24 mouse cellular contexts compared by ENCODE assay signal in the genomic region with DNA sequence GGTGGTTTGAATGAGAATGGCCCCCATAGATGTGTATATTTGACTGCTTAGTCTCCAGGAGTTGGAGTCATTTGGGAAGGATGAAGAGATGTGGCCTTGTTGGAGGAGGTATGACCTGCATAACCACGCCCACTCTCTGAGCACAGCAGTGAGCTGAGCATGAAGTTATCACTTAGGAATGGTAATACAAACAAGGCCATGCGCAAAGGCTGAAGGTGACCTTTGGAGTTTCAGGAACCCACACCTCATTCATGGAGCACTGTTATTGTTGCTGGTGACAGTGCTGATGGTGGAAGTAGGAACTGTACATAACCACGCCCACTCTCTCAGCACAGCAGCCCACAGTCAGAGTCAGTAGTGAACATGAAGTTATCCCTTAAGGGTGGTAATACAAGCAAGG.
A peak's percentile ranks its signal among the peaks of the same experiment; 100 is the strongest.
DNase-seq lines count a peak whose midpoint lies in the region; ATAC-seq and TF ChIP-seq lines count a peak whose summit lies in the region.
"Had no signal": no experiment of that assay in that cellular context is flagged by ENCODE, and none has a peak within 500 bp of the region (broad histone marks: within the 10 kb centered on the region; RNA-seq: fewer than 3 reads in every experiment).

No protein-coding gene starts in this region.

- TF ChIP-seq CTCF in hindbrain, postnatal 0 days (IDR thresholded peaks at IDR 0.05; ENCODE audit: low read depth) = no peak

- no peaks in the 10 kb centered on the region for H3K36me3 ChIP-seq in ES-E14 (ENCODE audit: control insufficient read depth, insufficient read depth, low read length, poor library complexity, severe bottlenecking)
- no peaks in the 10 kb centered on the region for H3K36me3 ChIP-seq in stomach, embryonic 15.5 days
- no peaks in the 10 kb centered on the region for H3K36me3 ChIP-seq in hindbrain, postnatal 0 days (ENCODE audit: insufficient read depth, low read length)
- H3K36me3 ChIP-seq: embryonic facial prominence, embryonic 12.5 days; embryonic facial prominence, embryonic 15.5 days; forebrain, embryonic 15.5 days; G1E; heart, embryonic 10.5 days; hindbrain, embryonic 12.5 days; hindbrain, embryonic 15.5 days had no signal

- no peak overlapping the region for H3K27ac ChIP-seq in ES-E14 (ENCODE audit: insufficient read depth, low read depth, low read length, poor library complexity, severe bottlenecking)
- H3K27ac ChIP-seq in stomach, embryonic 15.5 days = no peak overlapping the region
- no peak overlapping the region for H3K27ac ChIP-seq in hindbrain, postnatal 0 days
- H3K27ac ChIP-seq: embryonic facial prominence, embryonic 12.5 days; embryonic facial prominence, embryonic 15.5 days; forebrain, embryonic 15.5 days; heart, adult 2 months; heart, embryonic 10.5 days; hindbrain, embryonic 12.5 days; hindbrain, embryonic 15.5 days had no signal

- H3K4me2 ChIP-seq in stomach, embryonic 15.5 days = no peak overlapping the region
- no peak overlapping the region for H3K4me2 ChIP-seq in hindbrain, postnatal 0 days (ENCODE audit: low read depth, low read length)
- H3K4me2 ChIP-seq: embryonic facial prominence, embryonic 12.5 days; embryonic facial prominence, embryonic 15.5 days; forebrain, embryonic 15.5 days; hindbrain, embryonic 12.5 days; hindbrain, embryonic 15.5 days had no signal

- H3K4me1 ChIP-seq in ES-E14 (ENCODE audit: control insufficient read depth in 2 of 2, insufficient read depth in 2 of 2, low read length in 2 of 2, poor library complexity in 1 of 2) = 0 out of 4 replicates have a peak, but pooled peaks cover 0 to 2% of the 10 kb centered on the region in 2 experiments
- no peaks in the 10 kb centered on the region for H3K4me1 ChIP-seq in stomach, embryonic 15.5 days
- H3K4me1 ChIP-seq in hindbrain, postnatal 0 days (ENCODE audit: insufficient read depth, low read length) = no peaks in the 10 kb centered on the region
- H3K4me1 ChIP-seq: embryonic facial prominence, embryonic 12.5 days; embryonic facial prominence, embryonic 15.5 days; forebrain, embryonic 15.5 days; heart, embryonic 10.5 days; hindbrain, embryonic 15.5 days had no signal

- 83% methylated on average over 3 of the region's 3 CpGs for WGBS in stomach, embryonic 15.5 days
- 95% methylated on average over 3 of the region's 3 CpGs for WGBS in hindbrain, postnatal 0 days

- no peaks in the 10 kb centered on the region for H3K9me3 ChIP-seq in ES-E14 (ENCODE audit: control insufficient read depth, insufficient read depth, low read depth, low read length)
- no peaks in the 10 kb centered on the region for H3K9me3 ChIP-seq in stomach, embryonic 15.5 days
- H3K9me3 ChIP-seq in hindbrain, postnatal 0 days (ENCODE audit: low read length) = no peaks in the 10 kb centered on the region
- H3K9me3 ChIP-seq: embryonic facial prominence, embryonic 12.5 days; embryonic facial prominence, embryonic 15.5 days; forebrain, embryonic 15.5 days; G1E; heart, embryonic 10.5 days; hindbrain, embryonic 12.5 days; hindbrain, embryonic 15.5 days had no signal

- no peak overlapping the region for H3K9ac ChIP-seq in ES-E14 (ENCODE audit: insufficient read depth, low read depth, low read length, poor library complexity, severe bottlenecking)
- no peak overlapping the region for H3K9ac ChIP-seq in stomach, embryonic 15.5 days
- H3K9ac ChIP-seq in hindbrain, postnatal 0 days (replicated peaks; ENCODE audit: low read length) = no peak overlapping the region
- H3K9ac ChIP-seq: embryonic facial prominence, embryonic 12.5 days; embryonic facial prominence, embryonic 15.5 days; forebrain, embryonic 15.5 days; hindbrain, embryonic 12.5 days; hindbrain, embryonic 15.5 days had no signal

- no peak overlapping the region for H3K4me3 ChIP-seq in ES-E14 (ENCODE audit: insufficient read depth in 1 of 2, low read depth in 1 of 2, low read length in 2 of 2, poor library complexity in 1 of 2, severe bottlenecking in 1 of 2)
- H3K4me3 ChIP-seq in stomach, embryonic 15.5 days (replicated peaks) = no peak overlapping the region
- no peak overlapping the region for H3K4me3 ChIP-seq in hindbrain, postnatal 0 days (ENCODE audit: low read length)
- H3K4me3 ChIP-seq: embryonic facial prominence, embryonic 12.5 days; embryonic facial prominence, embryonic 15.5 days; forebrain, embryonic 15.5 days; heart, adult 2 months; heart, embryonic 10.5 days; hindbrain, embryonic 12.5 days; hindbrain, embryonic 15.5 days had no signal

- in situ Hi-C loops in ES-E14 (cut with MboI; ENCODE audit: low sequenced_read_pairs in 2 of 2, unreplicated experiment in 2 of 2) = no loop called here

- no peaks in the 10 kb centered on the region for H3K27me3 ChIP-seq in stomach, embryonic 15.5 days (replicated peaks)
- H3K27me3 ChIP-seq in hindbrain, postnatal 0 days (ENCODE audit: insufficient read depth, low read length) = no peaks in the 10 kb centered on the region
- H3K27me3 ChIP-seq: embryonic facial prominence, embryonic 12.5 days; embryonic facial prominence, embryonic 15.5 days; forebrain, embryonic 15.5 days; hindbrain, embryonic 12.5 days; hindbrain, embryonic 15.5 days had no signal

- ATAC-seq in stomach, embryonic 15.5 days (ENCODE audit: insufficient read depth, low FRiP score, low read depth) = peak; percentile 47; the same call in 1 of the 2 replicates
- no peak for ATAC-seq in hindbrain, postnatal 0 days
- ATAC-seq: activated CD4-positive, CD25-positive, alpha-beta regulatory T cell, adult 4 months; CD4-positive, CD25-positive, alpha-beta regulatory T cell, adult 4 months; forebrain, embryonic 15.5 days; intestine, postnatal 0 days; Patski had no signal

- peak; percentile 22 for DNase-seq in ES-E14 (ENCODE audit: low read depth, low spot score)
- DNase-seq in ZHBTc4 (ENCODE audit: low read depth, low spot score) = peak; percentile 88
- no peak for DNase-seq in left cerebral cortex, adult 11 months (ENCODE audit: low spot score)
- DNase-seq in hindbrain, postnatal 0 days (ENCODE audit: low spot score) = no peak
- no peak for DNase-seq in gastrocnemius, postnatal 25 days
- DNase-seq: adrenal gland, adult 8-10 months; adrenal gland, postnatal 25 days; cerebellum, adult 11-12 months; cerebellum, adult 9-10 months; cerebellum, postnatal 14 days; gastrocnemius, postnatal 36 days; heart, adult 2 months had no signal

TF ChIP-seq in ES-E14, 5 proteins besides CTCF, POLR2A, EP300 and RAD21:
- no peak for TF ChIP-seq MAFK (IDR thresholded peaks at IDR 0.05; ENCODE audit: insufficient read depth, low read depth, low read length)
- no peak for TF ChIP-seq ZNF384 (IDR thresholded peaks at IDR 0.05; ENCODE audit: low read depth, low read length)
- TF ChIP-seq CHD2 (IDR thresholded peaks at IDR 0.05; ENCODE audit: low read depth, low read length) = no peak
- TF ChIP-seq ZC3H11A (IDR thresholded peaks at IDR 0.05; ENCODE audit: borderline replicate concordance, low read depth, low read length) = no peak
- no peak for TF ChIP-seq HCFC1 (IDR thresholded peaks at IDR 0.05; ENCODE audit: borderline replicate concordance, insufficient read depth, low read length)

Comparison
In these comparisons a context has a peak if more than half of its experiments do, and no peak if none do; other contexts are left out.
1. DNase-seq: peak in ES-E14 (single experiment) and ZHBTc4 (single experiment); none in left cerebral cortex, adult 11 months (single experiment), hindbrain, postnatal 0 days (single experiment) and gastrocnemius, postnatal 25 days (single experiment).